Mouse (Mus musculus) C2C12 (cell line): ENCODE data around the gene Cnga1. TPM values are rescaled to one million over a fixed set of nuclear protein-coding genes. Genes with fewer than 3 reads are reported as not detected.
"Not testable (repeated sequence)": the region's sequence is repeated elsewhere in the genome, so short reads cannot be mapped to it uniquely, and the experiment has no call there.

Experiments
- H3K27me3 ChIP-seq: one replicate; pipeline ENCODE4 v1.6.1; 2011; ENCODE audit not compliant: control insufficient read depth, insufficient read depth, insufficient read length
- H3K36me3 ChIP-seq: one replicate; pipeline ENCODE4 v1.6.1; 2011; ENCODE audit not compliant: control insufficient read depth, insufficient read depth
- H3K4me3 ChIP-seq: one replicate; pipeline ENCODE4 v1.5.1; 2011; ENCODE audit warnings: mild to moderate bottlenecking, control low read depth; ENCODE audit not compliant: poor library complexity, insufficient read depth, severe bottlenecking
- H3K79me2 ChIP-seq: one replicate; pipeline ENCODE4 v1.6.1; 2011; ENCODE audit not compliant: control insufficient read depth, insufficient read depth
- H3K79me3 ChIP-seq: one replicate; pipeline ENCODE4 v1.6.1; 2011; ENCODE audit warnings: low read depth, control low read depth
- H3ac ChIP-seq: one replicate; pipeline ENCODE3; 2011; ENCODE audit warnings: low read depth; ENCODE audit not compliant: control insufficient read depth, insufficient read length
- CEBPB ChIP-seq: IDR thresholded peaks from one replicate; pipeline ENCODE4 v1.6.1; 2011; ENCODE audit warnings: low read depth, mild to moderate bottlenecking, control low read depth, moderate library complexity
- CTCF ChIP-seq: IDR thresholded peaks from one replicate; pipeline ENCODE4 v1.5.1; 2011; ENCODE audit not compliant: control insufficient read depth, insufficient read depth, insufficient read length
- FOSL1 ChIP-seq: IDR thresholded peaks from one replicate; pipeline ENCODE4 v1.8.0; 2011; ENCODE audit warnings: mild to moderate bottlenecking, low read length; ENCODE audit not compliant: poor library complexity, insufficient read depth, severe bottlenecking
- MAX ChIP-seq: IDR thresholded peaks from one replicate; pipeline ENCODE4 v1.6.1; 2011; ENCODE audit warnings: mild to moderate bottlenecking, control low read depth
- MYOD1 ChIP-seq: IDR thresholded peaks from one replicate; pipeline ENCODE4 v1.6.1; 2011; ENCODE audit warnings: low read depth; ENCODE audit not compliant: control insufficient read depth, insufficient read length
- MYOG ChIP-seq: IDR thresholded peaks from one replicate; pipeline ENCODE4 v1.6.1; 2011; ENCODE audit not compliant: control insufficient read depth, insufficient read length; ENCODE audit errors: extremely low read depth
- USF1 ChIP-seq: IDR thresholded peaks from one replicate; pipeline ENCODE4 v1.6.1; 2011; ENCODE audit warnings: low read depth, mild to moderate bottlenecking, control low read depth, moderate library complexity
- polyA plus RNA-seq: library from polyadenylated mRNA; unstranded; fragments of >200 nt; fragmentation: generic; extraction: Trizol; gene quantifications from one replicate; pipeline ENCODE4 v1.2.1, GENCODE M21; 2012; ENCODE audit warnings: missing spikeins

The Cnga1 gene
- polyA plus RNA-seq, 1 experiment, result not detected

GRCm38 (mm10) chr5:72565621-72566020, 78.5 kb downstream of the Cnga1 start:
- Histone ChIP-seq H3ac (no peak overlapping the region), H3K79me3 (no peaks in the 10 kb centered on the region), H3K27me3 (no peaks in the 10 kb centered on the region), H3K36me3 (no peaks in the 10 kb centered on the region), H3K79me2 (no peaks in the 10 kb centered on the region), H3K4me3 (no peak overlapping the region)
- TF ChIP-seq MAX (no peak), USF1 (no peak), CTCF (no peak), MYOG (no peak), MYOD1 (no peak), CEBPB (no peak), FOSL1 (no peak)

- H3ac ChIP-seq, H3K36me3 ChIP-seq, H3K27me3 ChIP-seq, H3K79me3 ChIP-seq, H3K4me3 ChIP-seq: not testable (repeated sequence)
- peaks cover 12% of the 10 kb centered on the region for H3K79me2 ChIP-seq
Observed at GRCm38 (mm10) chr5:72563183-72563582, 80.9 kb downstream of the Cnga1 start.

- Histone ChIP-seq H3K79me2 (peaks cover 30% of the 10 kb centered on the region), H3K36me3 (peaks cover 6% of the 10 kb centered on the region), H3K27me3 (no peaks in the 10 kb centered on the region), H3K79me3 (peaks cover 14% of the 10 kb centered on the region), H3K4me3 (no peak overlapping the region), H3ac (no peak overlapping the region)
- no peak for TF ChIP-seq MYOG
- TF ChIP-seq CTCF, result no peak
- TF ChIP-seq MYOD1, result no peak
- no peak for TF ChIP-seq USF1
Observed at GRCm38 (mm10) chr5:72560976-72561628, 83.0 kb downstream of the Cnga1 start.

- Histone ChIP-seq H3K36me3 (peaks cover 16% of the 10 kb centered on the region), H3K4me3 (peak within 1 kb of the TSS; percentile 64), H3K79me3 (peaks cover 14% of the 10 kb centered on the region), H3K79me2 (peaks cover 30% of the 10 kb centered on the region), H3K27me3 (no peaks in the 10 kb centered on the region), H3ac (peak within 1 kb of the TSS; percentile 99)
- TF ChIP-seq CEBPB, result no peak
- no peak for TF ChIP-seq MYOG
- peak; percentile 58 for TF ChIP-seq MAX
- no peak for TF ChIP-seq MYOD1
Observed at GRCm38 (mm10) chr5:72559544-72560049, 84.5 kb downstream of the Cnga1 start, which contains the start of gene Nfxl1. Nfxl1 (minus strand) TSS chr5:72559684.

- Histone ChIP-seq H3ac (peak overlapping the region; percentile 99), H3K4me3 (peak overlapping the region; percentile 64), H3K79me2 (peaks cover 30% of the 10 kb centered on the region), H3K79me3 (peaks cover 14% of the 10 kb centered on the region), H3K27me3 (no peaks in the 10 kb centered on the region), H3K36me3 (peaks cover 23% of the 10 kb centered on the region)
- TF ChIP-seq USF1, result no peak
Observed at GRCm38 (mm10) chr5:72558716-72559526, 85.2 kb downstream of the Cnga1 start.

- no peaks in the 10 kb centered on the region for H3K27me3 ChIP-seq
- TF ChIP-seq CTCF, result no peak
- H3K4me3 ChIP-seq, result no peak overlapping the region
- no peak overlapping the region for H3ac ChIP-seq
- peaks cover 49% of the 10 kb centered on the region for H3K36me3 ChIP-seq
- H3K79me3 ChIP-seq, result peaks cover 16% of the 10 kb centered on the region
- peaks cover 42% of the 10 kb centered on the region for H3K79me2 ChIP-seq
Observed at GRCm38 (mm10) chr5:72556245-72556644, 87.8 kb downstream of the Cnga1 start.

Other genes starting within 250 kb of the Cnga1 start
- gene Corin, start 139.8 kb downstream of the Cnga1 start, polyA plus RNA-seq, result 0.02 TPM
- 7.0 TPM for gene Nfxl1, start 84.6 kb downstream of the Cnga1 start, polyA plus RNA-seq
- gene Zar1, start 63.0 kb downstream of the Cnga1 start, polyA plus RNA-seq, result not detected
- gene Gm5868, start 56.7 kb downstream of the Cnga1 start, polyA plus RNA-seq, result not detected
- 0.50 TPM for gene Nipal1, start 3.5 kb upstream of the Cnga1 start, polyA plus RNA-seq
- gene Txk, start 108.5 kb upstream of the Cnga1 start, polyA plus RNA-seq, result 0.04 TPM
- 0.88 TPM for gene Tec, start 224.2 kb upstream of the Cnga1 start, polyA plus RNA-seq